Mouse (Mus musculus) urinary bladder, postnatal 10 days (tissue): ENCODE measurements around the gene Slc32a1.

ENCODE experiments used
- DNase-seq: peaks from one replicate; pipeline ENCODE4 v3.0.0; 2022; ENCODE audit warnings: low spot score

Gene Slc32a1

DNA sequence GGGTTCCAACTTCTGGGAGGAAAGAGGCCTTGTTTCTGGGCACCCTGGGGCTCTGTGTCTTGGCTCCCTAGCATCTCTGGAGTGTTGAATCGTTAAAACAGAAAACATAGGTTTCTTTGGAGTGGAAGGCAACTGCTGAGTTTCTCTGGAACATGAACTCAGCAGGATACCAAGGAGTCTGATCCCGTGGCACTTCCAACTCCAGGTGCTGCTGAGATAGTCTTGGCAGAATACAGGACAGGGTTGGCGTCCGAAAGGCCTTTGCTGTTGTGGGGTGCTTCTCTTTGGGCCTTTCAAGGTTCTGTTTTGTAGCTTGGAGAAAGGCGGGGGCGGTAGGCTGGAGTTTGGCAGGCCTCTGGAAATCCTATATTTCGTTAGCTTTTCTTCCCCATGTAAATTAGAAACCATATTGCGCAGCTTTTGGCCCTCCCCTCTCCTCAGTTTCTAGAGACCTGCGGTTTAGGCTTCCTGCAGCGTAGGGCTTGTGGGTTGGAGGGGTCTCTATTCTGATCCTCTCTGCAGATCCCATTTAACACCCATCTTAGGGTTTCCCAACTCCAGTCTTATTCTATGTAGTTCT lies 2.2 kb downstream of the Slc32a1 start:
- DNase-seq: no peak

DNA sequence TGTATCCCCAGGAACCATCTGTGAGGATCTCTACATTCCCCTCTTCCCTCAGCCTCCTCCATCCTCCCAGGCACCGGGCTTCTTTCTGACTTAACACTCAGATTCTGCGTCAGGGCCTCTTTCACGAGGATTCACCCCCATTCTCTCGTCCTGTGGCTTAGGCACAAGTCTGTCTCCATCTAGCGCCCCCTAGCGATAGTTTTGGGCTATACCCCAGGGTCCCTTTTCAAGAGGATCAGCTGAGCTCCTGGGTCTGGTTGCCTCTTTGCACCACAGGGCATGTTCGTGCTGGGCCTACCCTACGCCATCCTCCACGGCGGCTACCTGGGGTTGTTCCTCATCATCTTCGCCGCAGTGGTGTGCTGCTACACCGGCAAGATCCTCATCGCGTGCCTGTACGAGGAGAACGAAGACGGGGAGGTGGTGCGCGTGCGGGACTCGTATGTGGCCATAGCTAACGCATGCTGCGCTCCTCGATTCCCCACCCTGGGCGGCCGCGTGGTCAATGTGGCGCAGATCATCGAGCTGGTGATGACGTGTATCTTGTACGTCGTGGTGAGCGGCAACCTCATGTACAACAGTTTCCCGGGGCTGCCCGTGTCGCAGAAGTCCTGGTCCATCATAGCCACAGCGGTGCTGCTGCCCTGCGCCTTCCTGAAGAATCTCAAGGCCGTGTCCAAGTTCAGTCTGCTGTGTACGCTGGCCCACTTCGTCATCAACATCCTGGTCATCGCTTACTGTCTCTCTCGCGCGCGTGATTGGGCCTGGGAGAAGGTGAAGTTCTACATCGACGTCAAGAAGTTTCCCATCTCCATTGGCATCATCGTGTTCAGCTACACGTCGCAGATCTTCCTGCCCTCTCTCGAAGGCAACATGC lies 3.2 kb downstream of the Slc32a1 start:
- DNase-seq: no peak

DNA sequence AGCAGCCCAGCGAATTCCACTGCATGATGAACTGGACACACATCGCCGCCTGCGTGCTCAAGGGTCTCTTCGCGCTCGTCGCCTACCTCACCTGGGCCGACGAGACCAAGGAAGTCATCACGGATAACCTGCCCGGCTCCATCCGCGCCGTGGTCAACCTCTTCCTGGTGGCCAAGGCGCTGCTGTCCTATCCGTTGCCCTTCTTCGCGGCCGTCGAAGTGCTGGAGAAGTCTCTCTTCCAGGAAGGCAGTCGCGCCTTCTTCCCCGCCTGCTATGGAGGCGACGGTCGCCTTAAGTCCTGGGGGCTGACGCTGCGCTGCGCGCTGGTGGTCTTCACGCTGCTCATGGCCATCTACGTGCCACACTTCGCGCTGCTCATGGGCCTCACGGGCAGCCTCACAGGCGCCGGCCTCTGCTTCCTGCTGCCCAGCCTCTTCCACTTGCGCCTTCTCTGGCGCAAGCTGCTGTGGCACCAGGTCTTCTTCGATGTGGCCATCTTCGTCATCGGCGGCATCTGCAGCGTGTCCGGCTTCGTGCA lies 3.9 kb downstream of the Slc32a1 start:
- no peak for DNase-seq

DNA sequence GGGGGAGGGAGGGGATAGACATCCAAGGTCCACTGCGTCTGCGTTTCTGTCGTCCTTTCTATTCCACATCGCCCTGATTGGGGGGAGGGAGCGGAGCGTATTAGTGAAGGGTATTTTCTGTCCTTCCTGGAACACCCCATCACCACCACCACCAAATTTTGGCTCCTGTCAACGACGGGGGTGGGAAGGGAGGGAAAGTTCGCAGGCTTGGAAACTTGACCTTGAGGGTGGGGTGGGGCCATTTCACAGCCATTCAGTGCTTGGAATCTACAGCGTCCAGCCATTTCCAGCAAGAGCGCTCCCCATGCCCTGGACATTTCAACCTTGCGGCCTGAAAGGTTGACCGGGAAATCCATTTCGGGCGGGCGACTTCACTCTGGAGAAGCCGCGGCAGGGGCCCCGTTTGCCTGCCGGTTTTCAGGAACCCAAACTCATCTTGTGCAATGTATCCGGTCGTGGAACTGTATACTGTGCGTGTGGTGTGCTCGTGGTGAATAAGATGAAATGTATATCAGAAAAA lies 4.7 kb downstream of the Slc32a1 start:
- no peak for DNase-seq

DNA sequence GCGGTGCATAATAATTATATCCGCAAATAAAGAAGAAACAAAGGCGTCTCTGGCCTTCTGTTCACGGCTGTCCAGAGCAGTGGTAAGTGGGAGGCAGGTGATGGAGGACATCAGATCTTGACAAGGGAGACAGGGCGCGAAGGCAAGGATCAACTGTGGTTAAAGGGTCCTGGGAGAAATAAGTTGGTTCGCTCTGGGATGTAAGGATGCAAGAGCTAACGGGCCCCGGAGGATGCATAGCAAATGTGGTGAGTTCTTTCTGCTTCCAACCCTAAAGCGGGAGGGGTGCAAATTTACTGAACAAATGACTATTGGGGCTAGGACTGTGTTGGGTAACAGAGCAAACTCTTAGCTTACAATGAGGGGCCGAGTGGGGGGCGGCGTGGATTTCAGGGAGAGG lies 5.1 kb downstream of the Slc32a1 start:
- no peak for DNase-seq

DNA sequence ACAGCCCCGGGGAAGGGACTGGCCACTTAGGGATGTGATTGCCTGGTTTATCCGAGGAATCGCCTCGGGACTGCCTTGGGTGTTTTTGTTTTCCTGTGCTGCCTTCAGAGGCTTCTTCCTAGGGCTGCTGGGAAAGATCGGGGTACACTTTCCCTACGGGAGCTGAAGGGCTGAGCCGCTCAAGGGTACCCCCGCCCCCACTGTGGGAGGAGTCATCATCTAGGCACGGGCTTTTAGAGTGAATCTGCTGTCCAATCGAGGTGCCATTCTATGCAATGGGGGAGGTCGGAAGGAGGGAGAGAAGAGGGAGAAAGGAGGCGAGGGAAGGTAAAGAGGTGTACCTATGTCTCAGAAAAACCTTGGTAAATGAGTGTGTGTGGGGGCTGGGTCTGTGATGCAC lies 5.7 kb downstream of the Slc32a1 start:
- DNase-seq: no peak

DNA sequence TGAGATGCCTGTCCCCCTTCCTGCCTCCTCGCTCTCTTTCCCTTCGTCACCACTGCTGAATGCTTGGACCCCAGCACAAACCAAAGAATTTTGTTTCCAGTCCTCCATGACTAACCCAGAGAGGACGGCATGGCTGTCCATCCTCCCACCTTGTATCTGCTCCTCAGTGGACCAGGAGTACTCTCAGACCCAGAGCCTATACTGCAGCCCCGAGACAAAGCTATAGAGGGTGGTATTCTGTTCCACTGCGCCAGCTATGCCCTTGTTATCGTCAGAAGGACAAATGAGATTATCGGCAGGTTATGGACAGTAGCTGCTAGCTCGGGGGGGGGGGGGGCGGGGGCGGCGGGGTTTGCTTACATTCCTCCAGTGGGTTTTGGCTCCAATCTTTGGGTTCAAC lies 6.2 kb downstream of the Slc32a1 start:
- DNase-seq: no peak

DNA sequence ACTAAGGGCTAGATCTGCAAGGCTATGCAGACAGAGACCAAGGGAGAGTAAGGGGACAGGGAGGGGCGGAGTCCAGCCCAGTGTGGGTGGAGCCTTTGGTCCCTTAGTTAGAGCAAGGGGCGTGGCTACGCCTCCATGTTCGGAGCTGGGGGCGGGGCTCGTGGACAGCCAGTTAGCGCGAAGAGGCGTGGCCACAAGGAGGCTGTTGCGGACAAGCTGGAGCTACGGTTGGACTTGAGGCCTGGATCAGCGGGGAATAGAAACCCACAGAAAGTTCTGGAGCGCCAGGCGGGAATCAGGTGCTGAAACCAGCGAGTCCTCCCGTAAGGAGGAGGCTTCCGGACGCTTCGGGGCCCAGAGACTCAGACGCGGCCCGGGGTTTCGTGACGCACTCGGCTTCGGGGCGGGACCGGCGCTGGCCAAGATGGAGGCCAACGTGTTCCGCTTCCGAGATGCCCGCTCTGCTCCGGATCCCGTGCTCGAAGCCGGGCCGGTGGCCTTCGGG lies 14.2 kb downstream of the Slc32a1 start, which contains the start of gene Actr5:
Gene Actr5, plus strand, starts transcription at position 171 of the 505 bp plus-strand sequence.
- DNase-seq: peak; percentile 58

DNA sequence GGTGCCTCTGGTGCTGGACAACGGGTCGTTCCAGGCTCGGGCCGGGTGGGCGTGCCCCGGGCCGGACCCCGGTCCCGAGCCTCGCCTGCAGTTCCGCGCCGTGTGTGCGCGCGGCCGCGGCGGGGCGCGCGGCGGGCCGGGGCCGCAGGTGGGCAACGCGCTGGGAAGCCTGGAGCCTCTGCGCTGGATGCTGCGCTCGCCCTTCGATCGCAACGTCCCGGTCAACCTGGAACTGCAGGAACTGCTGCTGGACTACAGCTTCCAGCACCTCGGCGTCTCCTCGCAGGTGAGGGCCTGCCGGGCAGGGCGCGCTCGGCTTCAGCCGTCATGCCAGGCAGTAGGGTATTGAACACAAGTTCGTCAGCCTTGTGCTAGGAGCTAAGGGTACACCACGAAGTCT lies 14.7 kb downstream of the Slc32a1 start:
- DNase-seq: no peak

DNA sequence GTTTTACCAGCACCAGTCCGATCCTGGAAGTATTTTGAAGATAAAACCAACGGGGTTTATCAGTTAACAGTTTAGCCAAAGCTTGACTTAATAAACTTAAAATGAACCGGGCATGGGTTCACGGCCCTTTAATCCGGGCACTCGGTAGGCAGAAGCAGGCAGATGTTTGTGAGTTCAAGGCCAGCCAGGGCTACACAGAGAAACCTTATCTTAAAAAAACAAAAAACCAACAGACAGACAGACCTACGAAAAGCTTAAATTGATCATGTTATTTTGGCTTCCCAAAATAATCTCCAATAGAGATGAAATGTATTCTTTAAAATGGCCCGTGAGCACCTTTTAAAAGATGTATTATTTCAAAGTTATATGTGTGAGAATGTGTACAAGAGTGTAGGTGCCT lies 15.1 kb downstream of the Slc32a1 start:
- no peak for DNase-seq

DNA sequence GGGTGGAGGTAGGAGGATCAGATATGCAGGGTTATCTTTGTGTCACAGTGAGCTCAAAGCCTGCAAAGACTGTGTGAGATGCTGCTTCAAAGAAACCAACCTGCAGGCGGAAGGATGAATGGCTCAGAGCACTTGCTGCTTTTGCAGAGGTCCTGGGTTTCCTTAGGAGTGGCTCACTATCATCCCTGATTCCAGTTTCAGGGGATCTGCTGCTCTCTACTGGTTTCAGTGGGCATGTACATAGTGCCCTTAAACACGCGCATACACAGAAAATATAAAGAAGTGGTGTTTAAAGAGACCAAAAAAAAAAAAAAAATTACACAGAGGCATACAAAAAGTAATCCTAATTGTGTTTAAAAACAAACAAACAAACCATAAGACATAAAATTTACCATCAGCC lies 18.3 kb downstream of the Slc32a1 start:
- no peak for DNase-seq

DNA sequence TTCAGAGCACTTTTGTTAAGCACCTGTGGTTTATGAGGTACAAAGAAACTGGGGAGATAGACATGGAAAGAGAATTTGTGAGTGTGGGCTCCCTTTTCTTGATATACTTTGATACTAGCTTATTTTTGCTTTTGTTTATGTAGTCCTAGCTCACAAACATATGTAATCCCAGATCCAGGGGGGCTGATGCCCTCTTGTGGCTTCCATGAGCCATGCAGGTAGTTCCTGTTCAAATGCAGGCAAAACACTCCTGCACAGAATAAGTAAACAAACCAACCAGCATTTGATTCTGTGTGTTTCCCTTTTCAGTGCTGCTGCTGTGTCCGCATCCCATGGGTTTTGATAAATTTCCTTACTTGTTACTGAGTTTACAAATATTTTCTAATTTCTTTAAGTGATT lies 18.8 kb downstream of the Slc32a1 start:
- no peak for DNase-seq

DNA sequence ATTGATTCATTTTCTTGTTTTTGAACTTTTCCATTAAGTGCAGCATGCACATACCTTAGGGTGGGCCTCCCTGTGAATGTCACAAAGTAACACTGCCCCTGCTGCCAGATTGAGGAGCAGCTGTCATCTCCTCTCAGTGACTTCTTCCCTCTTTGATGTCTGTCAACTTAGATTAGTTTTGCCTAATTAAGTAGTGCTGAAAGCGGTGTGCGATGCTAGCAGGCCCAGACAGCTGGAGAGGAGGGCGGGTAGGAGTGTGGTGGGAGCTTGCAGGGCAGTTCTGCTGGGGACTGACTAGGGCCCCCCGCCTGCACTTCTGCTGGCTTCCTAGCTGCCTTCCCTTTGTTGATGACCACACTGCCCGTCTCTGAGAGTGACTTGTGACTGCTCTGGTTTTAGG lies 21.3 kb downstream of the Slc32a1 start:
- no peak for DNase-seq

DNA sequence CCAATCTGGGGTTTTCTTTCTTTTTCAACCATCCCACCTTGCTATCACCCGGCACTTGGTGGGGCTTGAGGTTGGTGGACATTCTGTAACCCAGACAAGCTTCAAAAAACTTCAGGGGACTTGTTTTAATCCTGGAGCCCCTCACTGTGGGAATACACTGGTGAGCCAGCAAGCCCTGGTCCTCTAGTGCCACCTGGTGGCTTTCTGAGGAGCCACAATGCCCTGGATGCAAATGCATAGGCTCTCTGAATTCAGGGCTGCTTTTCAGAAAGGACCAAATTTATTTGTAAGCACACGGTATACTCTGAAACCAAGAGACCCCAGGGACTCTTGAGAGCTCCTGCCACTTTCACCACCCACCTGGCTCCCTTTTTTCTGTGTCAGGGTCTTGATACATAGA lies 31.3 kb downstream of the Slc32a1 start:
- DNase-seq: no peak

DNA sequence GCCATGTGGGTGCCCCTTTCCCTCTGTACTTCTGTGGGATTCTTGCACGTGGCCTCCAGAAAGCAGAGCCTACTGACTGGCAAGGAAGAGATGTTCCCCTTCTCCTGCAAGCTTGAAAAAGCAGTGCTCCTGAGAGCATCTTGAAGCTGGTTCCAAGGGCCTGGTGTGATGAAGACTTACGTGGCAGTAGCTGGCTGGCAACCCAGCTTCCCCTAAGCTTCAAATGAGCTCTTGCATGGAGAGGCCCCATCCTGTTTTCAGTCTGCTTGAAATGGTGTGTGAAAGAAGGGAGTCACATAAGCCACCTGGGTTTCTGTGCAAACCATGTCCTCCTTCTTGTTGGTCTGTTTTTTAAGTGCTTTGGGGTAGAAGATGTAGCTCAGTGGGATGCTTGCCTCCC lies 32.0 kb downstream of the Slc32a1 start:
- no peak for DNase-seq

DNA sequence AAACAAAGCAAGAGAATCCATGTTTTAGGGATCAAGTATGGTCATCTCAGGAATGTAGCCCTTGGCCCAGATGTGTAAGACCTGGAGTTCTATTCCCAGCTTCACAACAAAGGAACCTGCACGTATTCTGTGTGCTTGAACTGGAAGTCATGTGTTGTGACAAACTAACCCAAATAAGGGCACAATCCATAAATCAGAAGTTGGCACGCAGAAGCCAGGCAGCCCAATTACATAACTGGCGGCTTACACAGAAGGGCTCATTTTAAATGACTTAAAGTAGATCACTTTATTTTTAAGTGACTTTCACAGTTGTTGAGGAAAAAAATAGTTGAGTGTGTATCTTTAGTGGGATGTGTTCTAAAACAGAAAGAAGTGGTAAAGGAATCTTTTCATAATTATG lies 33.2 kb downstream of the Slc32a1 start:
- DNase-seq: no peak

DNA sequence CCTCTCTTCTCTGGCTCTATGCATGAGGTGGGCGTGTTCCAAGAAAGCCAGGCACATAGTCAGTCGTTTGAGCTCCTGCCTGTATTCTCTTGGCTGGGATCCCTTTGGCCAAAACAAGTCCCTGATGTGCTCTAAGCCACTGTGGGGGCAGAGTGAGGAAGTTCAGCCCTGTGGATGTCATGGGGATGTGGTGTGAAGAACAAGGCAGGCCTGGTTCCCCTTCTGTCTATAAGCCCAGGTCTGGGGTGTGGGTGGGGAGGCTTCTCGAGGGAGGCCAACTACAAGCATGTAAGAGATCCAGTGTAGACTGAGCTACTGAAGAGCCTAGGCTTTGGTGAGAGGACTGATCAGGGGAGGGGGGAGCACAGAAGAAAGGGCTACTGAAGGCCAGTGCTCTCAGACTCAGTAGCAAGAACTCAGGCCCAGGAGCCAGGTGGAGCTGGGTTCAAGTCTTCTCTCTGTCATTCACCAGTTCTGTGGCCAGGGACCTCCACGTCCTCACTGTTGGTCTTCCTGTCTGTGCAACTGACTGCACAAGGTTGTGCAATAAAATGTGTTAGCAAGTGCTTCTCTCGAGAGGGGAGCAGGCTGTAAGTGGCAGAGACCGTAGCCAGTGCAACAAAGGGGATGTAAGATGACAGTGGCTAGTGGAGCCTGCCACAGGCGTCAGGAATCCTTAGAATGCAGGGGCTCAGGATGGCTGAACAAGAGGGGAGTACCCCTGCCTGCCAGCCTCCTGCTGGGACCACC lies 40.8 kb downstream of the Slc32a1 start:
- DNase-seq: no peak

DNA sequence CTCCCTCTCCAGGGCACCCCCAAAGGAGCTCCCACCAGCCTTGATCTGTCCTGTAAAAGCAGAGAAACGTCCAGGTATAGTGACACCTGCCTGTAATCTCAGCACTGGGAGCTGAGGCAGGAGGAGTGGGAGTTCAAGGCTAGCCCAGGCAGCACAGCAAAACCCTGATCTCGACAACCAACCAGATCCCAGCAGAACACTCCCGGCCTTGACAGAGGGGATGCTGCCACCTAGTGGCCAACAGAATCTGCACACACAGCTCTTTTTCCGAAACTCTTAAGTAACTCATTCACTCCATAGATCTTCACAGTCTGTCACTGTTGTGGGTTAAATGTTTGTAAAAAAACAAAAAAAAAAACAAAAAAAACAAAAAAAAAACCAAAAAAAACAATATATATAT lies 42.4 kb downstream of the Slc32a1 start:
- DNase-seq: no peak

DNA sequence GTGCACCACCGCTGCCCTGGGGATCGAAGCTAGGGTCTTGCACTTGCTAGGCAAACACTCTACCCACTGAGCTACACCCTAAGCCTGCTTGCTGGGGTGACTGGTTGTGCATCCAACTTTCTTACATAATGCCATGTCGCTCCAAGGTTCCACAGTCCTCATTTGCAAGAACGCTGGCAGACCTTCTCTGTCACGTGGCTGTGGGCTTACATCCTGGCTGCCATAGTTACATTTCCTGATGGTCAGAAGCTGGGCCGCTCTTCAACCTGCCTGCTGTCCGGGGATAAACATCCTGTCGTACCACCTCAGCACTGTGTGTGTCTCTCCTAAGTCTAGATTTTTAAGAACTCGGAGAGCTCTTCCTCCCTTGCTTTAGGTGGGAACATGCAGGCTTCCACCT lies 44.1 kb downstream of the Slc32a1 start:
- no peak for DNase-seq

DNA sequence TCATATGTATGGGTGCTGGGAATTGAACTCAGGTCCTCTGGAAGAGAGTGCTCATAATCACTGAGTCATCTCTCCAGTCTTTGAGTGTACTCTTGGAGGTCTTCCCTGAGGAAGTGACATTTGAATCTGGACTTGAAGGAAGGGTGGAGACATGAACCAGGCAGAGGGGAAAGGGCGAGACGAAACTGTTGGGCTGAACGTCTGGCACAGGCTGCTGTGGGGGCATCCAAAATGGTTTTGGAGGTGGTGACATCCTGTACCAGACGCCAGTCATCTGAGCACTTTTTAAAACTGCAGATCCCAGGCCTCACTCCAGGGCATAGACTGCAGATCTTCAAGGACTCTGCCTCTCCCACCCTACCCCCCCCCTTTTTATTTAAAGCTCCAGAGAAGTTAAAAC lies 45.2 kb downstream of the Slc32a1 start:
- DNase-seq: no peak

DNA sequence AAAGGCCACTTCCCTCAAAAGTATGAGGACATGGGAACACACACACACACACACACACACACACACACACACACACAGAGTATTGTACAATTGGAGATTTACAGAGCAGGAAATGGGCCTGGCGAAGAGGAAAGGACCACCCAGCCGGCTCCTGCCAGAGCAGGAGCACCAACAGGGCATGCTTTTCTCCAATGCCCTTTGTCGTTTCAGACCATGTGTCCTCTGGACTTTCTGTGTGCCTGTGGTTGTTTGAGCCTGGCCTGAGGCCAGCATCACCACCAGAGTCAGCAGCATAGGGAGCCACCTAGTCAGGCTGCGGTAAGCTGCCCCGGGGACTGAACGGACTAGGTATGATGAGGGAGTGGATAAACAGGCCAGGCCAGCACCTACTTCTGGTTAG lies 48.3 kb downstream of the Slc32a1 start:
- no peak for DNase-seq

DNA sequence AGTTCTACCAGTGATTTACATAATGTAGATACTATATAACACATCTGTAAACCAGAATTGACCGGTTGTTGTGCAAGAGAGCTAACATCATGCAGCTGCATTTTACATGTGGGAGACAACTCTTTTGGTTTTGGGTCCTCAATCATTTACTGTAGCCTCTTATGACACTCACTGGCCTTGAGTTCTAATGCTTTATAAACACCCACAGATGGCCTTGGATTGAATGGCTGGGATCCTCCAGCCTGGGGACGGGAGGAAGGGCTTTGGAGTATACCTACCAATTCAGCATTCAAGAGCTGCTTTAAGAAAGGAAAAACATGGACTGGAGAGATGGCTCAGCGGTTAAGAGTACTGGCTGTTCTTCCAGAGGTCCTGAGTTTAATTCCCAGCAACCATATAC lies 48.8 kb downstream of the Slc32a1 start:
- DNase-seq: no peak
